Mouse (Mus musculus): Measurements from ENCODE around the gene Gm28038. TPM values are rescaled to one million over a fixed set of nuclear protein-coding genes. Genes with fewer than 3 reads are reported as not detected.
A peak's percentile ranks its signal among the peaks of the same experiment; 100 is the strongest.

Gene Gm28038
- not detected for total RNA-seq (2021)
- long read RNA-seq, experiment 1 = 0 reads
- long read RNA-seq, experiment 2 = 0 reads

GRCm38 (mm10) chr2:30280743-30281142 is at the start of gene Gm28038:
Gene Gm28038 (plus strand): TSS chr2:30281043.
- intact Hi-C loops (cut with DNase I) = loop anchor here (5.0 kb wide), 1 partner anchor 88 kb away; no protein-coding TSS in a partner anchor

GRCm38 (mm10) chr2:30235593-30235992 is 45.2 kb upstream of the Gm28038 start:
- DNase-seq = no peak

More at GRCm38 (mm10) chr2:30280743-30281142, at the start of gene Gm28038:
- DNase-seq = no peak

GRCm38 (mm10) chr2:30236426-30237198 is 44.2 kb upstream of the Gm28038 start:
- no peak for DNase-seq
- intact Hi-C loops (cut with DNase I) = loop anchor here (2.0 kb wide), 1 partner anchor 30 kb away; no protein-coding TSS in a partner anchor

More at GRCm38 (mm10) chr2:30235593-30235992, 45.2 kb upstream of the Gm28038 start:
- intact Hi-C loops (cut with DNase I) = no loop called here

- intact Hi-C loops (cut with DNase I) = loop anchor here (2.0 kb wide), 1 partner anchor 31 kb away; no protein-coding TSS in a partner anchor
These were observed 43.5 kb upstream of the Gm28038 start, which contains the start of gene Lrrc8a for GRCm38 (mm10) chr2:30237199-30237880. Gene Lrrc8a (plus strand): TSS chr2:30237715.

GRCm38 (mm10) chr2:30237881-30238280 is 43.0 kb upstream of the Gm28038 start:
- DNase-seq = peak; percentile 58 to 66
- intact Hi-C loops (cut with DNase I) = loop anchor here (2.0 kb wide), 2 partner anchors 31 kb away; no protein-coding TSS in a partner anchor

More at GRCm38 (mm10) chr2:30237199-30237880, 43.5 kb upstream of the Gm28038 start, which contains the start of gene Lrrc8a:
- peak; percentile 99 to 100 for DNase-seq

GRCm38 (mm10) chr2:30238906-30239465 is 41.9 kb upstream of the Gm28038 start:
- DNase-seq = no peak
- intact Hi-C loops (cut with DNase I) = loop anchor here (2.0 kb wide), 1 partner anchor 30 kb away; no protein-coding TSS in a partner anchor

- DNase-seq = no peak
- intact Hi-C loops (cut with DNase I) = loop anchor here (2.0 kb wide), 1 partner anchor 29 kb away; no protein-coding TSS in a partner anchor
These were observed 41.1 kb upstream of the Gm28038 start for GRCm38 (mm10) chr2:30239777-30240176.

GRCm38 (mm10) chr2:30240267-30240666 is 40.6 kb upstream of the Gm28038 start, which contains the start of gene Gm28035:
Gene Gm28035 (plus strand): TSS chr2:30240567.
- intact Hi-C loops (cut with DNase I) = no loop called here

GRCm38 (mm10) chr2:30242509-30242908 is 38.3 kb upstream of the Gm28038 start:
- intact Hi-C loops (cut with DNase I) = no loop called here
- peak; percentile 42 to 46 for DNase-seq

More at GRCm38 (mm10) chr2:30240267-30240666, 40.6 kb upstream of the Gm28038 start, which contains the start of gene Gm28035:
- no peak for DNase-seq

GRCm38 (mm10) chr2:30243391-30243790 is 37.5 kb upstream of the Gm28038 start:
- peak in 1 of 2 experiments; percentile 7 for DNase-seq
- intact Hi-C loops (cut with DNase I) = no loop called here

- DNase-seq = peak in 1 of 2 experiments; percentile 2
- intact Hi-C loops (cut with DNase I) = no loop called here
These were observed 36.2 kb upstream of the Gm28038 start for GRCm38 (mm10) chr2:30244595-30245178.

GRCm38 (mm10) chr2:30247036-30247435 is 33.8 kb upstream of the Gm28038 start:
- intact Hi-C loops (cut with DNase I) = no loop called here
- DNase-seq = no peak

- intact Hi-C loops (cut with DNase I) = no loop called here
- no peak for DNase-seq
These were observed 33.2 kb upstream of the Gm28038 start for GRCm38 (mm10) chr2:30247681-30248080.

- no peak for DNase-seq
- intact Hi-C loops (cut with DNase I) = no loop called here
These were observed 31.7 kb upstream of the Gm28038 start for GRCm38 (mm10) chr2:30249182-30249581.

- DNase-seq = no peak
- intact Hi-C loops (cut with DNase I) = no loop called here
These were observed 30.4 kb upstream of the Gm28038 start for GRCm38 (mm10) chr2:30250166-30251128.

GRCm38 (mm10) chr2:30251417-30252104 is 29.3 kb upstream of the Gm28038 start:
- intact Hi-C loops (cut with DNase I) = no loop called here
- no peak for DNase-seq

- intact Hi-C loops (cut with DNase I) = no loop called here
- DNase-seq = no peak
These were observed 28.3 kb upstream of the Gm28038 start for GRCm38 (mm10) chr2:30252521-30252920.

GRCm38 (mm10) chr2:30253809-30254208 is 27.0 kb upstream of the Gm28038 start:
- no peak for DNase-seq
- intact Hi-C loops (cut with DNase I) = no loop called here
